Mouse (Mus musculus) CD4-positive, CD25-positive, alpha-beta regulatory T cell, adult 9 weeks (primary cell): Measurements from ENCODE around the gene Rad51ap1. TPM values are rescaled to one million over a fixed set of nuclear protein-coding genes. Genes with fewer than 3 reads are reported as not detected.

Source experiments
- polyA plus RNA-seq: library from polyadenylated mRNA; unstranded; fragments of 100-300 nt; shearing (Covaris generic); gene quantifications from one replicate; pipeline ENCODE4 v1.2.1, GENCODE M21; 2017

Gene Rad51ap1
- 5.2 TPM for polyA plus RNA-seq

GRCm38 (mm10) chr6:126939487-126940171 is at the start of gene Rad51ap1, which contains the start of gene D6Wsu163e:
Gene Rad51ap1, minus strand, starts transcription at chr6:126939587.
Gene D6Wsu163e, plus strand, starts transcription at chr6:126939962.

GRCm38 (mm10) chr6:126921111-126921881 is 18.1 kb downstream of the Rad51ap1 start, which contains the start of gene Dyrk4:
Gene Dyrk4, minus strand, starts transcription at chr6:126921839.

Other genes starting within 250 kb of the Rad51ap1 start
- not detected for gene Kcna6, start 198.9 kb downstream of the Rad51ap1 start, polyA plus RNA-seq
- 179 TPM for gene Ndufa9, start 90.5 kb downstream of the Rad51ap1 start, polyA plus RNA-seq
- not detected for gene Akap3, start 86.5 kb downstream of the Rad51ap1 start, polyA plus RNA-seq
- 0.38 TPM for gene Dyrk4, start 17.7 kb downstream of the Rad51ap1 start, polyA plus RNA-seq
- gene D6Wsu163e, start 375 bp upstream of the Rad51ap1 start, polyA plus RNA-seq = 13.8 TPM
- gene Fgf6, start 76.0 kb upstream of the Rad51ap1 start, polyA plus RNA-seq = not detected
- not detected for gene Fgf23, start 133.3 kb upstream of the Rad51ap1 start, polyA plus RNA-seq
- gene Tigar, start 170.0 kb upstream of the Rad51ap1 start, polyA plus RNA-seq = 8.8 TPM
- 1,438 TPM for gene Ccnd2, start 212.6 kb upstream of the Rad51ap1 start, polyA plus RNA-seq